Mouse (Mus musculus) adrenal gland, postnatal 25 days (tissue): ENCODE data around the gene Ahnak. TPM values are rescaled to one million over a fixed set of nuclear protein-coding genes. Genes with fewer than 3 reads are reported as not detected.
"Not testable (repeated sequence)": the region's sequence is repeated elsewhere in the genome, so short reads cannot be mapped to it uniquely, and the experiment has no call there.

Experiments
- DNase-seq: peaks from one replicate; pipeline ENCODE4 v3.0.0; 2021; ENCODE audit warnings: mixed read lengths
- total RNA-seq: library from RNA; stranded (reverse); gene quantifications from 2 replicates; pipeline ENCODE4 v1.2.3, GENCODE M21; 2021

The Ahnak gene
- total RNA-seq, 1 experiment from 2014 or later: 106 TPM

- DNase-seq: not testable (repeated sequence)
Observed at GRCm38 (mm10) chr19:8972491-8972890, 16.6 kb upstream of the Ahnak start.

GRCm38 (mm10) chr19:8974638-8975037, 14.4 kb upstream of the Ahnak start:
- DNase-seq: no peak

GRCm38 (mm10) chr19:8975491-8975890, 13.6 kb upstream of the Ahnak start:
- DNase-seq: no peak

- peak; percentile 37 for DNase-seq
Observed at GRCm38 (mm10) chr19:8976535-8976934, 12.5 kb upstream of the Ahnak start.

GRCm38 (mm10) chr19:8980771-8981170, 8.3 kb upstream of the Ahnak start:
- peak; percentile 31 for DNase-seq

- DNase-seq: no peak
Observed at GRCm38 (mm10) chr19:8981450-8982168, 7.5 kb upstream of the Ahnak start.

GRCm38 (mm10) chr19:8982303-8983149, 6.6 kb upstream of the Ahnak start:
- DNase-seq: no peak

- peak; percentile 31 for DNase-seq
Observed at GRCm38 (mm10) chr19:8983150-8983650, 5.9 kb upstream of the Ahnak start.

- DNase-seq: peak; percentile 55
Observed at GRCm38 (mm10) chr19:8984255-8984868, 4.7 kb upstream of the Ahnak start.

GRCm38 (mm10) chr19:8985891-8986290, 3.2 kb upstream of the Ahnak start:
- no peak for DNase-seq

- DNase-seq: no peak
Observed at GRCm38 (mm10) chr19:8987816-8988215, 1.3 kb upstream of the Ahnak start.

- peak; percentile 12 for DNase-seq
Observed at GRCm38 (mm10) chr19:8988346-8989065, 578 bp upstream of the Ahnak start.

- peak; percentile 90 for DNase-seq
Observed at GRCm38 (mm10) chr19:8989567-8990431, 715 bp downstream of the Ahnak start.

GRCm38 (mm10) chr19:8990432-8991102, 1.5 kb downstream of the Ahnak start:
- DNase-seq: no peak

- DNase-seq: no peak
Observed at GRCm38 (mm10) chr19:8991245-8991870, 2.3 kb downstream of the Ahnak start.

- DNase-seq: peak; percentile 40
Observed at GRCm38 (mm10) chr19:8991871-8992735, 3.0 kb downstream of the Ahnak start.

- peak; percentile 82 for DNase-seq
Observed at GRCm38 (mm10) chr19:8992769-8993624, 3.9 kb downstream of the Ahnak start.

GRCm38 (mm10) chr19:8993625-8993912, 4.5 kb downstream of the Ahnak start:
- no peak for DNase-seq
